Mouse (Mus musculus) hindbrain, embryonic 12.5 days (tissue): ENCODE data around the gene Tgfb1. TPM values are rescaled to one million over a fixed set of nuclear protein-coding genes. Genes with fewer than 3 reads are reported as not detected.

Experiments
- ATAC-seq: fragments of 200-750 bp; cut with Nextera tagmentation; 2 replicates; pipeline ENCODE4 v1.8.0; 2017; ENCODE audit warnings: moderate TSS enrichment; ENCODE audit not compliant: low FRiP score
- H3K27ac ChIP-seq: fragments of 300-500 bp; sonication (generic); 2 replicates; pipeline ENCODE4 v1.5.1; 2016; ENCODE audit warnings: mild to moderate bottlenecking
- H3K27me3 ChIP-seq: fragments of 300-500 bp; sonication (generic); 2 replicates; pipeline ENCODE4 v1.6.1; 2016; ENCODE audit warnings: mild to moderate bottlenecking
- H3K36me3 ChIP-seq: fragments of 300-500 bp; sonication (generic); 2 replicates; pipeline ENCODE4 v1.6.1; 2016; ENCODE audit warnings: mild to moderate bottlenecking
- H3K4me1 ChIP-seq: fragments of 300-500 bp; sonication (generic); 2 replicates; pipeline ENCODE4 v1.6.1; 2016
- H3K4me2 ChIP-seq: fragments of 300-500 bp; sonication (generic); replicated peaks from 2 replicates; pipeline ENCODE4 v1.6.1; 2016; ENCODE audit warnings: mild to moderate bottlenecking
- H3K4me3 ChIP-seq: fragments of 300-500 bp; sonication (generic); 2 replicates; pipeline ENCODE4 v1.5.1; 2016; ENCODE audit warnings: mild to moderate bottlenecking
- H3K9ac ChIP-seq: fragments of 300-500 bp; sonication (generic); 2 replicates; pipeline ENCODE4 v1.6.1; 2016; ENCODE audit warnings: mild to moderate bottlenecking, moderate library complexity
- H3K9me3 ChIP-seq: fragments of 300-500 bp; sonication (generic); replicated peaks from 2 replicates; pipeline ENCODE4 v1.6.1; 2016; ENCODE audit warnings: mild to moderate bottlenecking
- WGBS: fragments of 180-500 bp; shearing (Covaris S2); methylation state at CpG from one replicate; pipeline ENCODE4 v1.1.7; 2016; 5-methylcytosine and 5-hydroxymethylcytosine counted together
- polyA plus RNA-seq: library from polyadenylated mRNA; unstranded; fragments of >200 nt; fragmentation: Nextera tagmentation; extraction: Ambion mirVana; gene quantifications from 2 replicates; pipeline ENCODE4 v1.2.1, GENCODE M21; 2016

Gene Tgfb1
- polyA plus RNA-seq, 1 experiment from 2014 or later: 1.8 TPM

GRCm38 (mm10) chr7:25657785-25658184 is 29.0 kb upstream of the Tgfb1 start:
- Histone ChIP-seq H3K27me3 (no peaks in the 10 kb centered on the region), H3K4me2 (peak overlapping the region; percentile 89), H3K4me1 (peaks cover 25% of the 10 kb centered on the region), H3K4me3 (peak overlapping the region; percentile 70), H3K36me3 (0 out of 2 replicates have a peak, but pooled peaks cover 7% of the 10 kb centered on the region), H3K9ac (peak overlapping the region; percentile 69), H3K9me3 (no peaks in the 10 kb centered on the region), H3K27ac (no peak overlapping the region)
- WGBS: 41% methylated on average over 10 of the region's 10 CpGs
- no peak for ATAC-seq

- peaks cover 25% of the 10 kb centered on the region for H3K4me1 ChIP-seq
- WGBS: 0% methylated on average over 50 of the region's 50 CpGs
- peak within 1 kb of the TSS; percentile 69 for H3K9ac ChIP-seq
- peak within 1 kb of the TSS; percentile 70 for H3K4me3 ChIP-seq
- peaks cover 13% of the 10 kb centered on the region; the same call in 1 of the 2 replicates for H3K36me3 ChIP-seq
- H3K27ac ChIP-seq: peak within 1 kb of the TSS; percentile 41; the same call in 1 of the 2 replicates
- peak; percentile 98 for ATAC-seq
- H3K4me2 ChIP-seq: peak within 1 kb of the TSS; percentile 89
- no peaks in the 10 kb centered on the region for H3K9me3 ChIP-seq
- no peaks in the 10 kb centered on the region for H3K27me3 ChIP-seq
Observed at GRCm38 (mm10) chr7:25658657-25659472, 27.9 kb upstream of the Tgfb1 start, which contains the start of the genes Bckdha and Exosc5. Gene Bckdha, minus strand, starts transcription at chr7:25658981. Gene Exosc5, plus strand, starts transcription at chr7:25659164.

GRCm38 (mm10) chr7:25666381-25666780 is 20.4 kb upstream of the Tgfb1 start:
- H3K27me3 ChIP-seq: no peaks in the 10 kb centered on the region
- ATAC-seq: no peak
- H3K27ac ChIP-seq: no peak overlapping the region
- H3K4me3 ChIP-seq: no peak overlapping the region
- peaks cover 66% of the 10 kb centered on the region for H3K36me3 ChIP-seq
- whole genome bisulfite sequencing: 92% methylated on average over 8 of the region's 8 CpGs
- no peak overlapping the region for H3K4me2 ChIP-seq
- H3K9ac ChIP-seq: no peak overlapping the region
- no peaks in the 10 kb centered on the region for H3K9me3 ChIP-seq
- no peaks in the 10 kb centered on the region for H3K4me1 ChIP-seq

DNA sequence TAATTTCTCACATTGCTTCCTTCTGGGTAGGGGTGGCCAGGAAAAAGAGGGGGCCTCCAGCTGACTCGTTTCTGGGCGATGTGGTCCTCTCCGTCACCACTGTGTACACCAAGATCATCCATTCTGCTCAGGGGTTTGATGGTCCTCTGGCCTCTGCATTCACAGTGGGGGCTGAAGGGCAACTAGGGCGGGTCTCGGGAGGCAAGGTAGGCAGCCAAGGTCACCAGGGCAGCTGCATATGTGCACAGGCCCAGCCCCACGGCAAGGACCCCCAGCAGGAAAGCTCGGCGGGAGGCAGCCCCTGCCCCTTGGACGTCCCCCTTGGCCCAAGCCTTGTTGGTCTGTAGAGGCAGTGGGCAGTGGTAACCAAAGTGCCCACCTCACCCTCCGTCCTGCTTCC is 17.6 kb upstream of the Tgfb1 start:
- Histone ChIP-seq H3K4me2 (no peak overlapping the region), H3K27me3 (peaks cover 13% of the 10 kb centered on the region), H3K4me1 (no peaks in the 10 kb centered on the region), H3K9ac (no peak overlapping the region), H3K9me3 (no peaks in the 10 kb centered on the region), H3K36me3 (peaks cover 50% of the 10 kb centered on the region), H3K4me3 (no peak overlapping the region), H3K27ac (no peak overlapping the region)
- 80% methylated on average over 10 of the region's 10 CpGs for WGBS
- no peak for ATAC-seq

DNA sequence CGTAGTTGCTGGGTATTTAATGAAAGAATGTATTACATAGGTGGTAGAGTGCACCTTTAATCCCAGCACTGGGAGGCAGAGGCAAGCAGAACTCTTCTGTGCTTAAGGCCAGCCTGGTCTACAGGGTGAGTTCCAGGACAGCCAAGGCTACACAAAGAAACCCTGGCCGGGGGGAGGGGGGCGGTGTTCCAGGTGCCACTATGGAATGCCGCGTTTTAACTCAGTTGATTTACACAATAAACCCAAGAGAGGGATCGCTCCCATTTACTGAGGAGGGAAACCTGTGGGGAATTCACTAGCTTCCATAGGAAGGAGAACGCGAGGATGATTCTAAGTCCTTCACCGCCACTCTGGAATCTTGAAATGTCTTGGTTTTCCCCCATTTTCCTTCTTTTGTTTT is 17.2 kb upstream of the Tgfb1 start:
- H3K36me3 ChIP-seq: peaks cover 45% of the 10 kb centered on the region
- 80% methylated on average over 9 of the region's 9 CpGs for WGBS
- no peak overlapping the region for H3K4me3 ChIP-seq

DNA sequence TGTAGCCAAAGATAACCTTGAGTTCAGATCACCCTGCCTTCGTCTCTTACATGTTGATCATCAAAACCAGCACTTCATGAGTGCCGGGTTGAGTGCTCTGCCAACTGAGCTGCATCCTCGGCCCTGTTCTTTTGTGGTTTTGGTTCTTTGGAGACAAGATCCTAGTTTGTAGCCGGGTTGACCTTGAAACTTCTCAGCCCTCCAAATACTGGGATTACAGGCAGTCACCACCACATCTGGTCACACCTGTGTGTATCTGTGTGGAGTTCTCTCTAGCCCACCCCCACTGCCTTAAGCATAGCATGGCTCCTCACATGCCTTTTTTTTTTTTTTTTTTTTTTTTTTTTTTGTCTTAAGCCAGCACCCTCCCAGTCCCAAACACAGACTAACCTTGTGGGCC is 16.7 kb upstream of the Tgfb1 start:
- no peak overlapping the region for H3K4me2 ChIP-seq
- WGBS: 86% methylated on average over 4 of the region's 4 CpGs
- H3K9ac ChIP-seq: no peak overlapping the region
- H3K4me1 ChIP-seq: peaks cover 5% of the 10 kb centered on the region; the same call in 1 of the 2 replicates
- no peak for ATAC-seq
- H3K9me3 ChIP-seq: no peaks in the 10 kb centered on the region
- peaks cover 22% of the 10 kb centered on the region for H3K27me3 ChIP-seq
- peaks cover 41% of the 10 kb centered on the region for H3K36me3 ChIP-seq
- no peak overlapping the region for H3K27ac ChIP-seq
- no peak overlapping the region for H3K4me3 ChIP-seq

More for the DNA sequence above, 17.2 kb upstream of the Tgfb1 start:
- Histone ChIP-seq H3K27ac (no peak overlapping the region), H3K9ac (no peak overlapping the region), H3K4me2 (no peak overlapping the region), H3K4me1 (peaks cover under 1% of the 10 kb centered on the region; the same call in 1 of the 2 replicates), H3K27me3 (peaks cover 17% of the 10 kb centered on the region), H3K9me3 (no peaks in the 10 kb centered on the region)
- no peak for ATAC-seq

DNA sequence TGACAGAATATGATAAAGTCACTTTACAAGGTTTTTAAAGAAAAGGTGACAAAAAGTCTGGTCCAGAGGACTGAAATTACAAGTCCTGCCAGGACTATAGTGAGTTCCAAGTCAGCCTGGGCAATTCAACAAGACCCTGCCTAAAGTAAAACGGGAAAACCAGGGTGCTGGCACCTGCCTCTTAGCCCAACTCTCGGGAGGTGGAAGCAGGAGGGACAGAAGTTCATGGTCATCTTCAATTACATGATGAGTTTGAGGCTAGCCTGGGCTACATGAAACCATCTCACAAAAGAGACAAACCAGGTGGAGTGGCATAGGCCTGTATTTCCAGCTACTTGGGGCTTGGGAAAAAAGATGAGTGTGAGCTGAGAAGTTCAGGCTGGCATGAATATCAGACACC is 15.1 kb upstream of the Tgfb1 start:
- no peak overlapping the region for H3K27ac ChIP-seq
- no peaks in the 10 kb centered on the region for H3K9me3 ChIP-seq
- no peak overlapping the region for H3K9ac ChIP-seq
- peaks cover 28% of the 10 kb centered on the region for H3K36me3 ChIP-seq
- H3K4me1 ChIP-seq: peaks cover 8% of the 10 kb centered on the region; the same call in 1 of the 2 replicates
- ATAC-seq: no peak
- H3K4me3 ChIP-seq: no peak overlapping the region
- peaks cover 38% of the 10 kb centered on the region for H3K27me3 ChIP-seq
- H3K4me2 ChIP-seq: no peak overlapping the region
- 75% methylated on average over 2 of the region's 2 CpGs for WGBS

DNA sequence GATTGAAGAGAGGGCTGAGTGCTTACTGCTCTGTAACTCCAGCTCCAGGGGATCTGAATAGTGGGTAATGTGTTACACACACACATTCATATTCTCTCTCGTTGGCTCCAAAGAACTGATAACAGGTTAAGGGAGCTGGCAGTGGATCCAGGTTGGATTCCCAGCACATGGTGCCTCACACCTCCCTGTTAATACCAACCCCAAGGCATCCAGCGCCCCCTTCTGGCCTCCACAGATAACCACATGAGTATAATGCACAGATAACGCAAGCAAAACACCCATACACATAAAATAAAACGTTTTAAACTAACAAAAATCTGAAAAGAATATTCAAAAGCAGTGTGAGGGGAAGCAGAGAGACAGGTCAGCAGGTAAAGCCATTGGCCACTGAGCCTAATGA is 14.4 kb upstream of the Tgfb1 start:
- no peak overlapping the region for H3K4me3 ChIP-seq
- H3K36me3 ChIP-seq: peaks cover 24% of the 10 kb centered on the region
- WGBS: 52% methylated on average over 4 of the region's 4 CpGs
- H3K9me3 ChIP-seq: no peaks in the 10 kb centered on the region
- H3K4me2 ChIP-seq: no peak overlapping the region
- peaks cover 8% of the 10 kb centered on the region; the same call in 1 of the 2 replicates for H3K4me1 ChIP-seq
- peaks cover 41% of the 10 kb centered on the region for H3K27me3 ChIP-seq
- no peak overlapping the region for H3K9ac ChIP-seq
- ATAC-seq: no peak
- no peak overlapping the region for H3K27ac ChIP-seq

DNA sequence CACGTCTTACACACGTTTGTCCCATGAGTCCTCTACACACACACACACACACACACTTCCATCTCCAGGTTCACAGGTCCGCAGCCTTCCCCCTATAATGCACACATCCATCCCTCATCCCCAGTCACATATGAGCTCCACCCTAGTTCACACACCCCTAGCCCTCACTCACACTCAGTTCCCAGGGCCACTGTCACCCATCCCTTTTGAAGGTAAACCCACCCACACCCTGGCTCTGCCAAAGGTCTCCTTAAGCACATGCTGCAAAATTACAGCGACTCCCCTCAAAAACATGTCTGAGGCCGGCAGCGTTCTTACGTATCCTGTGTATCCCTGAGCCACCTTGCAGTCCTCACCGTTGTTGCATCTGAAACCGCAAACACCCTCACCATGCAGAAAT is 12.5 kb upstream of the Tgfb1 start:
- peak overlapping the region; percentile 50; the same call in 1 of the 2 replicates for H3K9ac ChIP-seq
- H3K9me3 ChIP-seq: no peaks in the 10 kb centered on the region
- H3K4me1 ChIP-seq: peaks cover 8% of the 10 kb centered on the region; the same call in 1 of the 2 replicates
- peaks cover 6% of the 10 kb centered on the region; the same call in 1 of the 2 replicates for H3K36me3 ChIP-seq
- H3K4me2 ChIP-seq: peak overlapping the region; percentile 52
- no peak for ATAC-seq
- WGBS: 22% methylated on average over 9 of the region's 9 CpGs
- H3K4me3 ChIP-seq: peak overlapping the region; percentile 29; the same call in 1 of the 2 replicates
- H3K27ac ChIP-seq: no peak overlapping the region
- peaks cover 48% of the 10 kb centered on the region for H3K27me3 ChIP-seq

GRCm38 (mm10) chr7:25674719-25675300 is 12.0 kb upstream of the Tgfb1 start, which contains the start of gene Tmem91:
Gene Tmem91, minus strand, starts transcription at chr7:25675166.
- 2% methylated on average over 29 of the region's 29 CpGs for WGBS
- H3K9ac ChIP-seq: peak within 1 kb of the TSS; percentile 50
- H3K4me1 ChIP-seq: peaks cover 8% of the 10 kb centered on the region; the same call in 1 of the 2 replicates
- peak within 1 kb of the TSS; percentile 29 for H3K4me3 ChIP-seq
- peaks cover 49% of the 10 kb centered on the region for H3K27me3 ChIP-seq
- H3K36me3 ChIP-seq: 0 out of 2 replicates have a peak, but pooled peaks cover under 1% of the 10 kb centered on the region
- peak; percentile 50; the same call in 1 of the 2 replicates for ATAC-seq
- H3K27ac ChIP-seq: no peak within 1 kb of the TSS
- peak within 1 kb of the TSS; percentile 52 for H3K4me2 ChIP-seq
- no peaks in the 10 kb centered on the region for H3K9me3 ChIP-seq

DNA sequence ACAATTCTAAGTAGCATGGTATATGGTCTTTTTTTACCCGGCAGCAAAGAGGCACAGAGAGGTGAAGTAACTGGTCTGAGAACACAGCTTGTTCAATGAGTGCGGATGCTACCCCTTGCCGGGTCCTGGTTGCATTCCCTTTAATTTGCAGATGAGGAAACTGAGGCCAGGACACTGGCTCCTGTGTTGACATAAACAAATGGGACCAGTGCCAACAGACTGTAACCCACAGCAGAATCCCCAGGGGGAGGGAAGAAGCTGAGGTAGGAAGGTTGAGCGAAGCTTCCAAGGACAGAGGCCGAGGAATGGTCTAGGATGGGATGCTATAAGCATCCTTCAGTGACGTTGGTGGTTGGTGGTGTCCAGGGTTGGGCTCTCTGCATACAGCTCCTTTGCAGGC is 11.4 kb upstream of the Tgfb1 start:
- H3K9ac ChIP-seq: peak overlapping the region; percentile 50; the same call in 1 of the 2 replicates
- H3K9me3 ChIP-seq: no peaks in the 10 kb centered on the region
- no peak for ATAC-seq
- peak overlapping the region; percentile 52 for H3K4me2 ChIP-seq
- peaks cover 13% of the 10 kb centered on the region for H3K4me1 ChIP-seq
- peaks cover 49% of the 10 kb centered on the region for H3K27me3 ChIP-seq
- H3K36me3 ChIP-seq: no peaks in the 10 kb centered on the region
- H3K27ac ChIP-seq: no peak overlapping the region
- H3K4me3 ChIP-seq: no peak overlapping the region
- WGBS: 38% methylated on average over 6 of the region's 6 CpGs

GRCm38 (mm10) chr7:25676085-25676781 is 10.6 kb upstream of the Tgfb1 start:
- H3K36me3 ChIP-seq: no peaks in the 10 kb centered on the region
- no peaks in the 10 kb centered on the region for H3K9me3 ChIP-seq
- peak overlapping the region; percentile 60 for H3K27ac ChIP-seq
- H3K4me1 ChIP-seq: peaks cover 14% of the 10 kb centered on the region
- H3K9ac ChIP-seq: no peak overlapping the region
- H3K27me3 ChIP-seq: peaks cover 49% of the 10 kb centered on the region
- WGBS: 67% methylated on average over 15 of the region's 15 CpGs
- no peak overlapping the region for H3K4me2 ChIP-seq
- H3K4me3 ChIP-seq: no peak overlapping the region
- peak; percentile 5 for ATAC-seq
